Mouse (Mus musculus): Measurements from ENCODE around the gene Cpne4. TPM values are rescaled to one million over a fixed set of nuclear protein-coding genes. Genes with fewer than 3 reads are reported as not detected.

The Cpne4 gene
- polyA plus RNA-seq, 1 experiment from 2014 or later = not detected

DNA sequence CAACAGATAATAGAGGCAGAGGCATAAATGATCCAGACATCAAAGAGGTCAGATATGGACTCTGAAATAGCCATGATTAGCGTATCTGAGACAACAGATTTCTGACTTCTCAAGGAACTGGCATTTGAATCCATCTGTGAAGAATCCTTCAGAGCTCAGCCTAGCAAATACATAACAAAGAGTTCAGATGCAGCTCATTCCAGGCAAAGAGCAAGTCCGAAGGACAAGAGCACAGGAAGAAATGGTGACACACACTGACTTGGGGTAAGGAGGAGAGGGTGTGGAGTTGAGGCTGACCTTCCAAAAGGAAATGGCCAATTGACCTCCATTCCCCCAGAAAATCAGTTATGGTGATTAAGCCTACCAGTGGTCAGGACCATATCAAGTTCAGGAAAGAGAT lies 375.0 kb downstream of the Cpne4 start:
- H3K4me3 ChIP-seq (ENCODE audit: low read depth, low read length) = no peak overlapping the region
- H3K9ac ChIP-seq (ENCODE audit: low read depth, low read length) = no peak overlapping the region
- ATAC-seq (ENCODE audit: low read depth) = no peak
- no peaks in the 10 kb centered on the region for H3K36me3 ChIP-seq (ENCODE audit: control insufficient read depth, insufficient read depth)
- H3K9me3 ChIP-seq (replicated peaks; ENCODE audit: control insufficient read depth, low read length) = no peaks in the 10 kb centered on the region
- H3K27ac ChIP-seq (ENCODE audit: low read length) = no peak overlapping the region
- no peaks in the 10 kb centered on the region for H3K27me3 ChIP-seq (ENCODE audit: control insufficient read depth, insufficient read depth, low read depth, low read length)
- 41% methylated on average over 2 of the region's 2 CpGs for WGBS (ENCODE audit: insufficient replicate concordance)
- no peak overlapping the region for H3K4me2 ChIP-seq (ENCODE audit: low read depth, low read length)
- H3K4me1 ChIP-seq (ENCODE audit: control insufficient read depth, low read depth, low read length) = no peaks in the 10 kb centered on the region

DNA sequence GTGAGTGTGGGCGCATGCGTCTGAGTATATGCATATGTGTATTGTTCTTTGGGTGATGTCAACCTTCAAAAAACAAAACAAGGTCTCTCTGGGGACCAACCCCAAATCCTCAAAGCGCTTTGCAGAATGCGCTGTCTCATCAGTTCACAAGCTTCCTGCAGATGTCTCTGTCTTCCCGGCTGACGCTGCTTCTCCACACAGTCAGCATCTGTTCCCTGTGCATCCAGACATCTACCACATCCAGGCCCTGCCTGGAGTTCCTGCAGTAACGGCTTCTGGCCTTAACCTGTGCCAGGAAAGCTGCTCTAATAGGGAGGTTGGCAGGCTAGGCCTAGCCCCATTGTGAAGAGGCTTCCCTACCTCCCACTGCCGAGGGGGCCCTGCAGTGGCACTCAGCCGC lies 381.7 kb downstream of the Cpne4 start:
- no peak for ATAC-seq (ENCODE audit: low read depth)
- no peaks in the 10 kb centered on the region for H3K9me3 ChIP-seq (replicated peaks; ENCODE audit: control insufficient read depth, low read length)
- no peaks in the 10 kb centered on the region for H3K27me3 ChIP-seq (ENCODE audit: control insufficient read depth, insufficient read depth, low read depth, low read length)
- no peak overlapping the region for H3K9ac ChIP-seq (ENCODE audit: low read depth, low read length)
- no peak overlapping the region for H3K27ac ChIP-seq (ENCODE audit: low read length)
- no peaks in the 10 kb centered on the region for H3K4me1 ChIP-seq (ENCODE audit: control insufficient read depth, low read depth, low read length)
- WGBS (ENCODE audit: insufficient replicate concordance) = 66% methylated on average over 9 of the region's 9 CpGs
- no peak overlapping the region for H3K4me2 ChIP-seq (ENCODE audit: low read depth, low read length)
- H3K36me3 ChIP-seq (ENCODE audit: control insufficient read depth, insufficient read depth) = no peaks in the 10 kb centered on the region
- no peak overlapping the region for H3K4me3 ChIP-seq (ENCODE audit: low read depth, low read length)

DNA sequence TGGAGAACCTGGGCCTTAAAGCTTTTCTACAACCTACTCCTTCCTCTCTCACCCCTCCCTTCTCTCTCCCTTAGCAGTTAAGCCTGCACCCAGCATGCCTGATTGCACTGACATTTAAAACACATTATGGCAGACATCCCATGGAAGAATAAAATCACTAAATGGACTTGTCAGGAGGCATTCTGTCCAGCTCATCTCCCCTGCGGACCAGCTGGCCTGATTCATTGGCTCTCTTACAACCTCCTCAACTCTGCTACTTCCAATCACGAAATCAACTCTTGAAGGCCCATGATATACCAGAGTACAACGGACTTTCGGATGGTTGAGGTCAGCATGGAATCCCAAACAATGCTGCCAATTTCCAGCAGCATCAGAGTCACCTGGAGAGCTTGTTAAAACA lies 393.3 kb downstream of the Cpne4 start:
- no peak for ATAC-seq (ENCODE audit: low read depth)
- Histone ChIP-seq H3K9ac (ENCODE audit: low read depth, low read length) (no peak overlapping the region), H3K27me3 (ENCODE audit: control insufficient read depth, insufficient read depth, low read depth, low read length) (no peaks in the 10 kb centered on the region), H3K4me1 (ENCODE audit: control insufficient read depth, low read depth, low read length) (no peaks in the 10 kb centered on the region), H3K4me3 (ENCODE audit: low read depth, low read length) (no peak overlapping the region), H3K27ac (ENCODE audit: low read length) (no peak overlapping the region), H3K4me2 (ENCODE audit: low read depth, low read length) (no peak overlapping the region), H3K36me3 (ENCODE audit: control insufficient read depth, insufficient read depth) (no peaks in the 10 kb centered on the region), H3K9me3 (replicated peaks; ENCODE audit: control insufficient read depth, low read length) (no peaks in the 10 kb centered on the region; the same call in 1 of the 2 replicates)
- WGBS (ENCODE audit: insufficient replicate concordance) = 51% methylated on average over 4 of the region's 4 CpGs

DNA sequence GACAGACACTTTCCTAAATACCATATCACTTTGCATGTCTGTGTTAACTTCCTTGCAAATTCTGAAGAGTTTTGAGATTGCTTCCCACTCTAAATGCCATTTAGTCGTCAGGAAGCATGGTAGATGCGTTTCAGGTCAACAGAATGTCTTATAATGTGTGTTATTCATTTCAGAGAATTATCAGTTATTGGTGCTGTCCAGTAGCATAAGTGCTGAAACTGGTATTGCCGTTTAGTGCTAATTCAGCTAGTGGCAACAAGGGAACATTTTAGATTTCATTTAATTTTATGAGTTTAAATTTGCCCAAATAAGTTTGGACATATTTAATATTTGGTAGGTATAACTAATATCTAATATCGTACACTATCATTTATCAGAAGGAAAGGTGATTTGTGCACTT lies 403.5 kb downstream of the Cpne4 start:
- Histone ChIP-seq H3K9me3 (replicated peaks; ENCODE audit: control insufficient read depth, low read length) (no peaks in the 10 kb centered on the region; the same call in 1 of the 2 replicates), H3K4me3 (ENCODE audit: low read depth, low read length) (no peak overlapping the region), H3K4me1 (ENCODE audit: control insufficient read depth, low read depth, low read length) (no peaks in the 10 kb centered on the region), H3K27ac (ENCODE audit: low read length) (no peak overlapping the region), H3K4me2 (ENCODE audit: low read depth, low read length) (no peak overlapping the region), H3K36me3 (ENCODE audit: control insufficient read depth, insufficient read depth) (no peaks in the 10 kb centered on the region), H3K27me3 (ENCODE audit: control insufficient read depth, insufficient read depth, low read depth, low read length) (no peaks in the 10 kb centered on the region), H3K9ac (ENCODE audit: low read depth, low read length) (no peak overlapping the region)
- 42% methylated on average over 4 of the region's 4 CpGs for WGBS (ENCODE audit: insufficient replicate concordance)
- ATAC-seq (ENCODE audit: low read depth) = no peak

DNA sequence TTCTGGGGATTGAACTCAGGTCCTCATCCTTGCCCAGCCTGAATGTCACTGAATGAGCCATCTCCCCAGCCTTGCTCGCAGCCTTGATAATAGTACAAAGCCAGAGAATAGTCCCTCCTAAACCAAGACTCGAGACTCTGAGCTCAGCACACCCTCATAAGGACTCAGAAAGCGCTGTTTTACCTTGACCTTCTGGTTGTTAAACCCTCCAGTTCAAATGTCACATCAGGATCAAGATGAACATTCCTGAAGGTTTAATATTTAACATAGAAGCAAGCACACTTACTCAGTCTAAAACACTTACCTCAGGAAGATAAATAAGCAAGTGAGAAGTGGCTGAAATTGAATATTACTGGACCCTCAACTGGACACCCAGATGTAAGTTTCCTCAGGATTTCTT lies 405.1 kb downstream of the Cpne4 start:
- no peak for ATAC-seq (ENCODE audit: low read depth)
- no peak overlapping the region for H3K4me3 ChIP-seq (ENCODE audit: low read depth, low read length)
- no peaks in the 10 kb centered on the region for H3K4me1 ChIP-seq (ENCODE audit: control insufficient read depth, low read depth, low read length)
- 37% methylated on average over 3 of the region's 3 CpGs for WGBS (ENCODE audit: insufficient replicate concordance)
- H3K9ac ChIP-seq (ENCODE audit: low read depth, low read length) = no peak overlapping the region
- no peak overlapping the region for H3K27ac ChIP-seq (ENCODE audit: low read length)
- no peaks in the 10 kb centered on the region for H3K36me3 ChIP-seq (ENCODE audit: control insufficient read depth, insufficient read depth)
- no peak overlapping the region for H3K4me2 ChIP-seq (ENCODE audit: low read depth, low read length)
- H3K27me3 ChIP-seq (ENCODE audit: control insufficient read depth, insufficient read depth, low read depth, low read length) = no peaks in the 10 kb centered on the region
- H3K9me3 ChIP-seq (replicated peaks; ENCODE audit: control insufficient read depth, low read length) = no peaks in the 10 kb centered on the region; the same call in 1 of the 2 replicates

DNA sequence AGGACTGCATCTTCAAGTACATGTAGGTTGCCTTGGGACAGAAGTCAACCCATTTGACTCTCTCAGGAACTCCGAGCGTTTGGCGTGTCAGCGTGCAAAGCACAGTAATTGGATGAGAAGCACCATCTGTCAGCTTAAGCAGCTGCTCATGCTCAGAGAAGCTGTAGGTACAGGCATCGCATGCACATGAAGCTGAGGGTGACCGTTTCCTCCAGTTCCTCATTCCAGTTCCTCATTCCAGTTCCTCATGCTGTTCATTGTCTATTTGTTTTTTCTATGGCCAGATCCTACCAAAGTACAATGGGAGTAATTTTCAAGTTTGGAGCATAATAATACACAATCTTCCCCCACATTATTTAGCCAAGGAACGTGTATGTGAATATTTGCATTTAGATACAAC lies 425.7 kb downstream of the Cpne4 start:
- no peaks in the 10 kb centered on the region for H3K4me1 ChIP-seq (ENCODE audit: control insufficient read depth, low read depth, low read length)
- H3K9me3 ChIP-seq (replicated peaks; ENCODE audit: control insufficient read depth, low read length) = no peaks in the 10 kb centered on the region
- no peak overlapping the region for H3K4me2 ChIP-seq (ENCODE audit: low read depth, low read length)
- no peaks in the 10 kb centered on the region for H3K27me3 ChIP-seq (ENCODE audit: control insufficient read depth, insufficient read depth, low read depth, low read length)
- H3K9ac ChIP-seq (ENCODE audit: low read depth, low read length) = no peak overlapping the region
- 14% methylated on average over 7 of the region's 7 CpGs for WGBS (ENCODE audit: insufficient replicate concordance)
- H3K27ac ChIP-seq (ENCODE audit: low read length) = no peak overlapping the region
- no peaks in the 10 kb centered on the region for H3K36me3 ChIP-seq (ENCODE audit: control insufficient read depth, insufficient read depth)
- no peak for ATAC-seq (ENCODE audit: low read depth)
- no peak overlapping the region for H3K4me3 ChIP-seq (ENCODE audit: low read depth, low read length)

DNA sequence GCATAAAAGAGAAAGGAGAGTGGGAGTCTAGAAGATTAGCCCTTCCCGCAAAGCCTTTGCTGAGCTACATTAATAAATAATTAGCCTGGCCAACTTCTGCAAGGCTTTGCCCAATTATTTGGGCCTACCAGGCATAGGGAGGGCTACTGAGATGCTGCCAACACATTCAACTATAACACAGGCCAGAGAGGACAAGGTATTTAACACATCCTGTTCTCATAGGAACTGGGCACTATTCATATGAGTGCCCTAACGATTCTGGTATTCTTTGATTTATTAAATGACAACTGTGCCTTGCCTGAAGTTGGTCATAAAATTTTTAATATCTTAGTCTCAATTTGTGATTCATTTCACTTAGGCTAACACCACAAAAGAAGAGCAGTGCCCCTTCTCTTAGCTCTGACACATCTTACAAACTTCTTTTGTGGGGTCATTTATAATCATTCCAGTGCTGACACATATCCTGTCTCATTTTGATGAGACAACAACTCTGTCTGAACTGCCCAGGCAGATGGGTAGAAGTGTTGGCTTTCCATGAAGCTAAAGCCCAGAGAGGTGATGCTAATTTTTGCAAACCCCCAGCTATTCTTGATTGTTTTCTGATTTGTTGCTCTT lies 435.0 kb downstream of the Cpne4 start:
- H3K4me3 ChIP-seq (ENCODE audit: low read depth, low read length) = no peak overlapping the region
- H3K9me3 ChIP-seq (replicated peaks; ENCODE audit: control insufficient read depth, low read length) = no peaks in the 10 kb centered on the region
- 63% methylated on average over 2 of the region's 2 CpGs for WGBS (ENCODE audit: insufficient replicate concordance)
- no peak overlapping the region for H3K4me2 ChIP-seq (ENCODE audit: low read depth, low read length)
- H3K27ac ChIP-seq (ENCODE audit: low read length) = no peak overlapping the region
- no peak for ATAC-seq (ENCODE audit: low read depth)
- no peaks in the 10 kb centered on the region for H3K36me3 ChIP-seq (ENCODE audit: control insufficient read depth, insufficient read depth)
- no peaks in the 10 kb centered on the region for H3K27me3 ChIP-seq (ENCODE audit: control insufficient read depth, insufficient read depth, low read depth, low read length)
- H3K4me1 ChIP-seq (ENCODE audit: control insufficient read depth, low read depth, low read length) = no peaks in the 10 kb centered on the region
- no peak overlapping the region for H3K9ac ChIP-seq (ENCODE audit: low read depth, low read length)

DNA sequence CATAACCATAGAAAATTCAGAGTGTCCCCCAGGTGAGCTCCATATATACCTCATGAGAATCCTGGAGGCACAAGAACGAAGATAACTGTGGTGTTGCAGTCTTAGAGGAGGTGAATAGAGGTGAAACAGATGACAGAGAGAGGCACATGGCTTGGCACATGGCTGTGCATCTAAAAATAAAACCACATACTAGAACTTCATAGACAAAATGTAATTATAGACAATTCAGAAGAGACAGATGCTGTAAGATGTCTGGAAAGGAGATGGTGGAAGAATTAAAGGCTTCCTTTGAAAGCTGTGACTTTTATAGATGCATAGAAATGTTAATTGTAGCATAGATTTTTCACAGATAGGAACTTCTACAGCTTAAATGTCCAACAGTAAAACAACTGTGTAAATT lies 451.1 kb downstream of the Cpne4 start:
- Histone ChIP-seq H3K9me3 (replicated peaks; ENCODE audit: control insufficient read depth, low read length) (no peaks in the 10 kb centered on the region), H3K4me3 (ENCODE audit: low read depth, low read length) (no peak overlapping the region), H3K36me3 (ENCODE audit: control insufficient read depth, insufficient read depth) (no peaks in the 10 kb centered on the region), H3K27ac (ENCODE audit: low read length) (no peak overlapping the region), H3K4me1 (ENCODE audit: control insufficient read depth, low read depth, low read length) (no peaks in the 10 kb centered on the region), H3K27me3 (ENCODE audit: control insufficient read depth, insufficient read depth, low read depth, low read length) (no peaks in the 10 kb centered on the region), H3K4me2 (ENCODE audit: low read depth, low read length) (no peak overlapping the region), H3K9ac (ENCODE audit: low read depth, low read length) (no peak overlapping the region)
- 24% methylated on average over 1 of the region's 1 CpGs for WGBS (ENCODE audit: insufficient replicate concordance)
- no peak for ATAC-seq (ENCODE audit: low read depth)

DNA sequence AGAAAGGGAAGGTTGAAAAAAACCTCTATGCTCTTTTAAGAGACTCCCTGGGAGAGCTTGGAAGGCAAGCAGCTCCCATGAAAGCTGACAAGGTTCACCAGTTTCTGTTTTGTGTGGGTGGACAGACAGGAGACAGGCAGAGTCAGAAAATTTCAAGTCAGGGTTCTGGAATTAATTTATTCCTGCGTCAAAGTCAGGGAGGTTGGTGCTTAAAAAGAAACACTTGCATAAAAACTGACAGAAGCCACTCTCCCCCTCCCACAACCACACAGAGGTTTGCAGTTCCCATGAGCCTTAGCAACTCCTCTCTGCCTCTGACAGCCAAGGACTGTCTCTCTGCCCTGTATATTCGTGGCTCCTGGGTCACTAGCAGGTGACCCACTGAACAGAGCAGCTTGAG lies 463.6 kb downstream of the Cpne4 start:
- H3K9ac ChIP-seq (ENCODE audit: low read depth, low read length) = no peak overlapping the region
- no peak for ATAC-seq (ENCODE audit: low read depth)

More for the DNA sequence above, 463.6 kb downstream of the Cpne4 start:
- Histone ChIP-seq H3K4me2 (ENCODE audit: low read depth, low read length) (no peak overlapping the region), H3K4me3 (ENCODE audit: low read depth, low read length) (no peak overlapping the region), H3K36me3 (ENCODE audit: control insufficient read depth, insufficient read depth) (no peaks in the 10 kb centered on the region), H3K4me1 (ENCODE audit: control insufficient read depth, low read depth, low read length) (no peaks in the 10 kb centered on the region), H3K27me3 (ENCODE audit: control insufficient read depth, insufficient read depth, low read depth, low read length) (no peaks in the 10 kb centered on the region), H3K9me3 (replicated peaks; ENCODE audit: control insufficient read depth, low read length) (no peaks in the 10 kb centered on the region), H3K27ac (ENCODE audit: low read length) (no peak overlapping the region)
- 17% methylated on average over 2 of the region's 2 CpGs for WGBS (ENCODE audit: insufficient replicate concordance)

All from liver, embryonic 16.5 days (tissue).